Mouse (Mus musculus) heart, embryonic 14.5 days (tissue): ENCODE data around the gene Klhl8. TPM values are rescaled to one million over a fixed set of nuclear protein-coding genes. Genes with fewer than 3 reads are reported as not detected.

Experiments
- ATAC-seq: fragments of 200-750 bp; cut with Nextera tagmentation; 2 replicates; pipeline ENCODE4 v1.8.0; 2017; ENCODE audit warnings: low read depth, moderate TSS enrichment; ENCODE audit not compliant: insufficient number of reproducible peaks, insufficient read depth, low FRiP score
- H3K27ac ChIP-seq, 2 experiments: fragments of 200-500 bp in 1 of 2; fragments of 300-500 bp in 1 of 2; sonication (generic) in 1 of 2; replicated peaks in 1 of 2; 2 replicates each; pipeline ENCODE4 v1.5.1; 2012 to 2014; ENCODE audit warnings: low read depth in 2 of 2, low read length in 2 of 2, control low read depth in 1 of 2, mild to moderate bottlenecking in 1 of 2, mixed read lengths in 1 of 2; ENCODE audit not compliant: control insufficient read depth in 1 of 2, insufficient read depth in 1 of 2
- H3K27me3 ChIP-seq: fragments of 300-500 bp; sonication (generic); 2 replicates; pipeline ENCODE4 v1.6.1; 2014; ENCODE audit warnings: mild to moderate bottlenecking, low read length, control low read depth; ENCODE audit not compliant: control insufficient read depth, insufficient read depth
- H3K36me3 ChIP-seq: fragments of 300-500 bp; sonication (generic); 2 replicates; pipeline ENCODE4 v1.6.1; 2014; ENCODE audit warnings: mild to moderate bottlenecking, control low read depth, low read length, mixed read lengths; ENCODE audit not compliant: control insufficient read depth, insufficient read depth
- H3K4me1 ChIP-seq, 2 experiments: fragments of 200-500 bp in 1 of 2; fragments of 300-500 bp in 1 of 2; sonication (generic) in 1 of 2; 2 replicates each; pipeline ENCODE4 v1.6.1; 2012 to 2014; ENCODE audit warnings: low read length in 2 of 2, control low read depth in 1 of 2, mixed read lengths in 1 of 2; ENCODE audit not compliant: control insufficient read depth in 2 of 2, insufficient read depth in 2 of 2
- H3K4me2 ChIP-seq: fragments of 300-500 bp; sonication (generic); 2 replicates; pipeline ENCODE4 v1.6.1; 2014; ENCODE audit warnings: mild to moderate bottlenecking, low read length
- H3K4me3 ChIP-seq, 2 experiments: fragments of 200-500 bp in 1 of 2; fragments of 300-500 bp in 1 of 2; sonication (generic) in 1 of 2; 2 replicates each; pipeline ENCODE4 v1.5.1; 2012 to 2014; ENCODE audit warnings: low read length in 2 of 2, mild to moderate bottlenecking in 2 of 2, control low read depth in 1 of 2, low read depth in 1 of 2, moderate library complexity in 1 of 2; ENCODE audit not compliant: control insufficient read depth in 1 of 2, insufficient read depth in 1 of 2
- H3K9ac ChIP-seq: fragments of 300-500 bp; sonication (generic); 2 replicates; pipeline ENCODE4 v1.6.1; 2014; ENCODE audit warnings: mild to moderate bottlenecking, low read length
- H3K9me3 ChIP-seq: fragments of 300-500 bp; sonication (generic); 2 replicates; pipeline ENCODE4 v1.6.1; 2016; ENCODE audit warnings: low read length, control low read depth; ENCODE audit not compliant: control insufficient read depth
- WGBS: fragments of 180-500 bp; shearing (Covaris S2); extraction: QIAGEN DNeasy Blood & Tissue Kit; methylation state at CpG from one replicate; pipeline ENCODE4 v1.1.7; 2014; 5-methylcytosine and 5-hydroxymethylcytosine counted together
- polyA plus RNA-seq: library from polyadenylated mRNA; unstranded; fragments of >200 nt; fragmentation: Nextera tagmentation; extraction: Ambion mirVana; gene quantifications from 2 replicates; pipeline ENCODE4 v1.2.1, GENCODE M21; 2014

Klhl8 gene
- polyA plus RNA-seq, 1 experiment from 2014 or later, result 11.9 TPM

DNA sequence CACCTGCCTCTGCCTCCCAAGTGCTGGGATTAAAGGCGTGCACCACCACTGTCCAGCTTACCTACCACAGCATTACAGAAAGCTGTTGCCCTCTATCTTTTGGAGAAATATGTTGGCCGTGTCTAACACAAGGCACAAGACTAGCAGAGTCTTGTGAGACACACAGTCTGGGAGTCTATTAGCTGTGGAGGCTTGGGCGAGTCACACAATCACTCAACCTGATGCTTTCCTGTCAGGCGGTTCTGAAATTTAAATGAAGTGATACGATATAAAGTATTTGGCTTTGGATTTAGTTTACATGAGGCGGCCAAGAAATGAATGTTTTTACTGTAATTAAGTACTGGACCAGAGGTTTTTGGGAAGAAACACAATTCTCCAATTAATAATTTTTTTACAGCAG lies 4.9 kb downstream of the Klhl8 start:
- H3K4me3 ChIP-seq, result no peak overlapping the region
- no peaks in the 10 kb centered on the region for H3K9me3 ChIP-seq
- peaks cover 5 to 17% of the 10 kb centered on the region in 2 experiments for H3K4me1 ChIP-seq
- WGBS, result 88% methylated on average over 6 of the region's 6 CpGs
- H3K27me3 ChIP-seq, result no peaks in the 10 kb centered on the region
- H3K4me2 ChIP-seq, result no peak overlapping the region
- no peak for ATAC-seq
- H3K36me3 ChIP-seq, result no peaks in the 10 kb centered on the region
- H3K9ac ChIP-seq, result no peak overlapping the region
- H3K27ac ChIP-seq, result no peak overlapping the region

DNA sequence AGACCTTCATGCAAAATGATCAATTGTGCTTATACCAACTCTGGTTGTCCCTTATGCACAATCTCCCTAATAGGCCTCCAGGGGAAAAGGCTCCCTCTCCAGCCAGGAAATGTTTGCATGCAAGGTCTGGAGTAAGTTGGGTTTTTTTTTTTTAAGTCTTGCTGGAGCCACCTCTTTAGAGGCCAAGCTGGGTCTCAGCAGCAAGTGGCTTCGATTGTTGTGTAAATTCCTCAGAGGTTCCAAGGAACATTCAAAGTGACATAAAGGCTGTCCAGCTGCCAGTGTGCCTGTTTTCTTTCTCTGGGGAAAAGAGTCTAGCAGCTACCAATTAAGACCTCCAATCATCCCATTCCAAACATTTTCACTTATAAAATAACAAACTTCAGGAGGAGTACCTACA lies 12.7 kb downstream of the Klhl8 start:
- Histone ChIP-seq H3K4me1 (no peaks in the 10 kb centered on the region), H3K9ac (no peak overlapping the region), H3K27me3 (no peaks in the 10 kb centered on the region), H3K4me2 (no peak overlapping the region), H3K36me3 (no peaks in the 10 kb centered on the region), H3K4me3 (no peak overlapping the region), H3K27ac (no peak overlapping the region), H3K9me3 (no peaks in the 10 kb centered on the region)
- 22% methylated on average over 1 of the region's 1 CpGs for WGBS
- no peak for ATAC-seq

DNA sequence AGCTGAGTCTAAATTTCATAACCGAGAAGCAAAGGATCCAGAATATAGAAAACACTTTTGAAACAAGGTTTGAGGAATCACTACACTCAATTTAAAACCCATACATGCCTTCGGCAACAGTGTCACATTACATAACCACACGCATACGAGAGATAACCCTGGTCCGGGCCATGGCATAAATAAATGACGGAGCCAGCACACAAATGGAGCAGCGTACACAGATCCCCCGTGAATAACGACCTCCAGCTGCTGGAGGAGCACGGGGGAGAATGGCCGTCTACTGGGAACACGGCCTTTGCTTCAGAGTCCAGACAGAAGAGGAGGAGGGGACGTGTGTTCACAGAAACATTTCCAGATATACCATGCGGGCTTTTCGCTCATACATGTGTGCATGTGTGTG lies 21.3 kb downstream of the Klhl8 start:
- 82% methylated on average over 15 of the region's 15 CpGs for WGBS
- no peak for ATAC-seq
- H3K36me3 ChIP-seq, result peaks cover 5% of the 10 kb centered on the region
- H3K9ac ChIP-seq, result no peak overlapping the region
- no peak overlapping the region for H3K4me3 ChIP-seq
- no peaks in the 10 kb centered on the region for H3K27me3 ChIP-seq
- peaks cover 0 to 2% of the 10 kb centered on the region in 2 experiments; a peak in 1 of 4 replicates for H3K4me1 ChIP-seq
- H3K4me2 ChIP-seq, result no peak overlapping the region
- no peaks in the 10 kb centered on the region for H3K9me3 ChIP-seq
- no peak overlapping the region for H3K27ac ChIP-seq

DNA sequence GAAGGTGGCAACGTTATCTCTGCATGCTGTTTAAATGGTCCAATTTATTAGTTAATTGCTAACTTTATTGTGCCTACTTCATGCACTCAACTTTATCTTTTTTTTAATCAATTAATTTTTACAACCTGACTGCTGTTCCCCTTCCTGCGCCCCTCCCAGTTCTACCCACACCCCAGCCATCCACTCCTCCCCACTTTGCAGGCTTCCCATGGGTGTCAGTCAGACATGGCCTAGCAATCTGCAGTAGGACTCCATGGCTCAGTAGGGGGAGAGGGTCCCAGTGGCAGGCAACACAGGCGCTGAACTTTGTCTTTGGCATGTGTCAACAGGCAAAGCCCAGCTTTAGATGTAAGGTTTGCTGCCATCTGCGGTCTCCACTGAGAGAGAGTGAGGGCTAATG lies 47.3 kb downstream of the Klhl8 start:
- no peak for ATAC-seq
- no peak overlapping the region for H3K9ac ChIP-seq
- H3K4me3 ChIP-seq, result no peak overlapping the region
- no peak overlapping the region for H3K4me2 ChIP-seq
- H3K4me1 ChIP-seq, result no peaks in the 10 kb centered on the region
- WGBS, result 91% methylated on average over 4 of the region's 4 CpGs
- no peaks in the 10 kb centered on the region for H3K9me3 ChIP-seq
- peaks cover 34% of the 10 kb centered on the region for H3K36me3 ChIP-seq
- no peaks in the 10 kb centered on the region for H3K27me3 ChIP-seq
- H3K27ac ChIP-seq, result no peak overlapping the region

DNA sequence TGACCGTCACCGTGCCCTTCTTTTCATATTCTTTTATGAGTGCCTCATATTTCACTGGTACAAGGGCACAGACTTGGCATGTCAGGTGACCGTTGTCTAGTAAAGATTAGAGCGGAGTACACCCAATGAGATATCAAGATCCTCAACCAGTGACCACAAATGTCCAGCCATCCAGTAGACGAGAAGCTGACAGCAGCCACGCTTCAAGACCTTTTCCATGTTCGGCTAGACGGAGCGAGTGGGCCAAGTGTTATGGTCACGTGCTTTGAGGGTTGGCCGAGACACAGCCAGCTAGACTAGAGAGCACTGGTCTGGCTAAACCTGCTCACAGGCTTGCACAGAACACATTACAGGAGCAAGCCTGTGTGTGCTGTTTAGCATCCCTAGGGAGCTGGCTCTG lies 50.4 kb downstream of the Klhl8 start:
- no peaks in the 10 kb centered on the region; a peak in 1 of 4 replicates for H3K4me1 ChIP-seq
- H3K27me3 ChIP-seq, result no peaks in the 10 kb centered on the region
- H3K9ac ChIP-seq, result no peak overlapping the region
- H3K4me2 ChIP-seq, result no peak overlapping the region
- peaks cover 11% of the 10 kb centered on the region for H3K36me3 ChIP-seq
- H3K27ac ChIP-seq, result no peak overlapping the region
- no peak overlapping the region for H3K4me3 ChIP-seq
- no peaks in the 10 kb centered on the region for H3K9me3 ChIP-seq
- no peak for ATAC-seq
- 83% methylated on average over 11 of the region's 11 CpGs for WGBS

DNA sequence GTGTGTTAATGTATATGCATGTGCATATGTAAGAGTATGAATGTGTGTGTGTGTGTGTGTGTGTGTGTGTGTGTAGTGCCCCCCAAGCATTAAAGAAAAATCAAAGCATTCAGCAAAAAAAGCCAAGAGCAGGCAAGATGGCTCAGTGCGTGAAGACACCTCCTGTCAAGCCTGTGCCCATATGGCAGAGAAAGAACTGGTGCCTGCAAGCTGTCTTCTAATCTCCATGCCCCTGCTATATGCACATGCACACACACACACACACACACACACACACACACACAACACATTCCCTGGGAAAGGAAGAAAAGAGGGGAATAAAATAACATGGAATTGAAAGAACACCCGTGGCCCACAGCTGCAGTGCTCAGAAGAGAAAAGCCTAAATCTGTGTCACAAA lies 53.9 kb downstream of the Klhl8 start:
- Histone ChIP-seq H3K27ac (no peak overlapping the region), H3K4me1 (peaks cover 6 to 8% of the 10 kb centered on the region in 2 experiments; a peak in 3 of 4 replicates), H3K9me3 (no peaks in the 10 kb centered on the region), H3K9ac (no peak overlapping the region), H3K36me3 (peaks cover 11% of the 10 kb centered on the region), H3K4me3 (no peak overlapping the region), H3K27me3 (no peaks in the 10 kb centered on the region), H3K4me2 (no peak overlapping the region)
- WGBS, result 84% methylated on average over 2 of the region's 2 CpGs
- ATAC-seq, result no peak

DNA sequence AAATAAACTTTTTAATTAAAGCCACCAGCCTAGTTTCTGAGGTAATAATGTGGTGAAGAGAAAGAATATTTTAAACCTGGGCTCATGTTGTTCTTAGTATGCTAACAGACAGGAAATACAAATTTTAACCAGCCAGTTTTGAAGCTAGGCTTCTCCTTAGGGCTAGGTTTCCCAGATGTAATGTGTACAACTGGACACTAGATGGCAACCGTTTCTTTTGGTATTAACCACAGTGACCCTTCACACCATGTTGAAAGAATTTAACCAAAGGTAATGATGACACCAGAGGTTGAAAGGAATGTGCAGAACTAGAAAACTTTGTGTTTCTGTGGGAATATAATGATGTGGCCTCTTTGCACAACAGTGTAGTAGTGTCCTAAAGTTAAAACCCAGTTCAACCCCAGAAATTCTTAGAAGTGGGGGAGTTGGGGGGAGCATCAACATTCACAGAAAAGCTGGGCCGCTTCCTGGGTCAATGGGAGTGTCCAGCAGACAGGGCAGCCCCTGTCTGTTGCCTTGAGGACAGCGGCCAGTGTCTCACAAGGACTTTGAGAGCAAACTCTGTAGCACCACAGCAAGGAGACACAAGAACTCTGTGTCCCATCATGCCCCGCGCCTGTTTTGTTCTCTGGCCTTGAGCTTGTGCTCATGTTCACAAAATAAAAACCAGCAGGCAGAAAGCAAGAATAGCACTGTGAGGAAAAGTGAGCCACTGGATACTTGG lies 54.6 kb downstream of the Klhl8 start:
- WGBS, result 59% methylated on average over 5 of the region's 5 CpGs
- no peak overlapping the region for H3K27ac ChIP-seq
- no peak for ATAC-seq
- H3K4me2 ChIP-seq, result no peak overlapping the region
- H3K27me3 ChIP-seq, result no peaks in the 10 kb centered on the region
- H3K9ac ChIP-seq, result no peak overlapping the region
- no peak overlapping the region for H3K4me3 ChIP-seq
- H3K36me3 ChIP-seq, result peaks cover 18% of the 10 kb centered on the region
- peaks cover 6 to 8% of the 10 kb centered on the region in 2 experiments; a peak in 3 of 4 replicates for H3K4me1 ChIP-seq
- no peaks in the 10 kb centered on the region for H3K9me3 ChIP-seq
